Mouse (Mus musculus) megakaryocyte, embryonic 14.5 days (primary cell): ENCODE data around the gene Hcn2.

ENCODE experiments used
- FLI1 ChIP-seq: IDR thresholded peaks from 2 replicates; pipeline ENCODE4 v1.6.1; 2012; ENCODE audit warnings: low read length, inconsistent platforms, mixed read lengths
- GATA1 ChIP-seq: IDR thresholded peaks from 3 replicates; pipeline ENCODE4 v1.6.1; 2012; ENCODE audit warnings: mixed read lengths, low read length, inconsistent platforms, borderline replicate concordance

GRCm38 (mm10) chr10:79735361-79735760, 18.9 kb downstream of the Hcn2 start:
- no peak for TF ChIP-seq GATA1
- TF ChIP-seq FLI1 = no peak
